Mouse (Mus musculus) cerebellum, adult 9-10 months (tissue): ENCODE measurements around the gene Pnrc1.
A peak's percentile ranks its signal among the peaks of the same experiment; 100 is the strongest.
"Not testable (repeated sequence)": the region's sequence is repeated elsewhere in the genome, so short reads cannot be mapped to it uniquely, and the experiment has no call there.

ENCODE experiments used
- DNase-seq: peaks from one replicate; pipeline ENCODE4 v3.0.0; 2022

Gene Pnrc1

DNA sequence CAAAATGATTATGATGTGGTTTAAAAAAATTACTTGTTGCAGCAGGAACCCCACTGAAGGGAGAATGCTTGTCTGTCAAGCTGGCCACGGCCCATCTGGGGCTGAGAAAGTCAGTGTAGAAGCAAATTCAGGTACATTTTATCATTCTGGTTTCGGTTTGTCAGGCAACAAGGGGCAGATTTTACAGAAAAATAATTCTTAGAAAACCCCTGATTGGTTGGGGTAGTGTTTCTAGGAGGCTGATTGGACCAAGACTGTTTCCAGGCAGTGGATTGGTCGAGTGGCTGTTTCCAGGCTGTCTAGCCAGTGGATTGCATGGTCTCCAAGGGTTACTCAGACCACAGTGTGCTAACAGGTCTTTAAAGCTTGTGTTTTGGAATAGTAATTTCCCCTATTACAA, at the start of gene Pnrc1:
Gene Pnrc1, minus strand, starts transcription at position 162 of the 400 bp plus-strand sequence.
- peak; percentile 31 for DNase-seq

GRCm38 (mm10) chr4:33337999-33338398, 48.0 kb upstream of the Pnrc1 start:
- DNase-seq: no peak

GRCm38 (mm10) chr4:33332956-33333455, 43.0 kb upstream of the Pnrc1 start:
- no peak for DNase-seq

DNA sequence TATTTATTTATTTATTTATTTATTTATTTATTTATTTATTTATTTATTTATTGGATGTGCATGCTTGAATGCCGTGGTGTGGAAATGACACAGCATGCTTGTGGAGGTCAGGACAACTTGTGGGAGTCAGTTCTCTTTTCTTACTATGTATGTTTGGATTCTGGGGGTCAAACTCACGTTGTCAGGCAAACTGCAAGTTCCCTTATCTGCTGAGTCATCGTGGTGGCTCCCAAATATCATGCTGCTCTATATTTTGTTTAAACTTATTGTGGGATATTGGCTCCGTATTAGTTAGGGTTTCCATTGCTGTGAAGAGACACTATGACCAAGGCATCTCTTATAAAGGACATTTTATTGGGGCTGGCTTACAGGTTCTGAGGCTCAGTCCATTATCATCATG, 41.2 kb upstream of the Pnrc1 start:
- DNase-seq: no peak

DNA sequence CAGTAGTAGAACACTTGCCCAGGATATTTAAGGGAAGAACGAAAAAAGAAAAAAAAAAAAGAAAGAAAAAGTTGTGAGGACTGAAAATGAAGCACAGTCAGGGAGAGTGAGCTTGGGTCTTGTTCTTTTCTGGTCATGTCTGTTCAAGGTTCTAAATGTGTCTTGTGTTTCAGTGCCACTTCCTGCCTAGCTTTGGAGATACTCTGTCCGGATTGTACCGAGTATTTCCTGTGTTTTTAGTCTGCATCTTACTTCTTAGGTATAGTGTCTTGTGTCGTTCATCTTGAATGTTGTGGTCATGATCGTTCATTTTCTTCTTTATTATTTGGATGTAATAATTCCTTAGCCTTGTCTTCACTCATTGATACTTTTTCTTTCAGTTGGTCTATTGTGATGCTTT, 25.9 kb upstream of the Pnrc1 start:
- no peak for DNase-seq

- DNase-seq: not testable (repeated sequence)
Measured at GRCm38 (mm10) chr4:33314150-33314549, 24.2 kb upstream of the Pnrc1 start.

DNA sequence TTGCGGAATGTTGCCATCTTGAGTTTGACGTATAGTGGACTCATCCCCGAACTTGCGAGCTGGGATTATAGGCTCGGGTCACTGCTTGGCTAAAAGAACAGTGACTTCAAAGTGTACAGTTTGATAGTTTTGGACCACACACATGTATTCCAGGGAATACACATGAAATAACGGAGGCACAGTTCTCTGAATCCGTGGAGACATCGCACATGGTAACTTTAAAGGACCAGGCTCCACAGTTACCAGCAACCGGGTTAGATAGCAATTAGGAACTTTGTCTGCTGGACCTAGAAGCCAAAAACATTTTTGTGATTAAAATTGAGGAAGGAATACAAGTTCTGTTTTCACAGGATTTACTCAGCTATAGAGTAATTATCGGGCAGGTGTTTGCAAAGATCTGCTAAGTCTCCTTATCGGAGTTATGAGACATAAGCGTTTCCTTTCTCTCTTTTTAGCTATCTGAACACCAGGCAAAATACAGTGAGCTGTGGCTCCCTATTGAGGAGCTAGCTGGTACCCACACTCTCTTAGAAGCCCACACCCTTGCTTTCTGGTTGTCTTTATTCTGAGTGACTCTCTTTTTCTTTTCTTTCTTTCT, 21.0 kb upstream of the Pnrc1 start:
- no peak for DNase-seq

DNA sequence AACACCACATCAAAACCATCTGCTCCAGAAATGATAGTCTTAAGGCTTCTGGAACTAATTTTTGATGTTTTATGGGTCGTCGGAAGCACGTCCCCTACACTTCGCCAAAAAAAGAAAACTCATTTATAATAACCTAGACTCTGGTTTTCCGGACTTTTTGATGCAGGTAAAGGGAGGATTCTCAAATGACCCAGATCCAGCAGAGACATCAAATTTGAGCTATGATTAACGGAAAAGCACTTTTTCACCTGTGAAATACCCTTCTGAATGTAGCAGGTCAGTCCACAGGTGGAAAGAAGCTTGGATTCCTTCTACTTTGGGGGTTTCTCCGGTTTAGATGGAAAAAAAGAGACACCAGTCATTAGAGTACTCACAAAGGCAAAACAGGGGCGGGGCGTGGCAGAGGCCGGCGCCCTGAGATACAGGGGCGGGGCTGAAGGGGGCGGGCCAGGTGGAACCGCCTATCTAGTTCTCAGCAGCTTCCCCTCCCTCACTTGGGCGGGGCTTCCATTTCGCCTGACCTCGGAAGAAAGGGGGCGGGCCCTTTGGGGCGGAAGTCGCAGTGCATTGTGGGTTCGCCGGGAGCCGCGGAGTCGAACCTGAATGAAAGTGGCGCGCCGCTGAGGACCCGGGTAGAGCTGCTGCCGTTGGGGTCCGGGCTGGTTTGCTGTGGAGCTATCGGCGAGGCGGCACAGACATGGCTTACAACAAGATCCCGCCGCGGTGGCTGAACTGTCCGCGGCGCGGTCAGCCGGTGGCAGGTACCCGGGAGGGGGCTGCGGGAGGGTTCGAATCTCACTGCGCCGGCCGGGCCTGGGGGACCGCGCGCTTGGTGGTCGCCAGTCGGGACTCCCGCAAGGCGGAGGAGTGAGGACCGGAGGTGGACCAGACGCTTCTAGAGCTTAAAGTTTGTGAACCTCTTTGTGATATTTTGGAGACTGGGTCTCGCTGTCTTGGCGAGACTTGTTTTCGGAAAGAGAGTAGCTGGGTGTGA, 20.1 kb upstream of the Pnrc1 start, which contains the start of gene Rngtt:
Gene Rngtt, plus strand, starts transcription at position 548 of the 994 bp plus-strand sequence.
- DNase-seq: peak; percentile 94

DNA sequence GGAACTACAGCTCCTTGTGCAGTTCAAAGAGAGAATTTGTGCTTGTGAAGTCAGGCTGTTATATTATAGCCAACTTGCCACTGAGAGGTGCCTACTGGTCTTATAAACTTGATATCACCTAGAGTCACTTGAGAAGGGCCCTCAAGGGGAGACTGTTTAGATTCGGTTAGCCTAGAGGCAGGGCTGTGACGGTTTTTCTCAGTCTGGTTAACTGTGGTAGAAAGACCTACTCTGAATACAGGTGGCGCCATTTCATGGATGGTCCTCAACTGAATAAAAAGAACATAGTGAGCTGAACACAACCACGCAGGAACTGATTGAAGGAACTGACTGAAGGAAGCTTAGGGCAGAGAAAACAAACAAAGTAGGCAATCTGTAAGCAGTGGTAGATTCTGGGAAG, 17.2 kb upstream of the Pnrc1 start:
- no peak for DNase-seq

DNA sequence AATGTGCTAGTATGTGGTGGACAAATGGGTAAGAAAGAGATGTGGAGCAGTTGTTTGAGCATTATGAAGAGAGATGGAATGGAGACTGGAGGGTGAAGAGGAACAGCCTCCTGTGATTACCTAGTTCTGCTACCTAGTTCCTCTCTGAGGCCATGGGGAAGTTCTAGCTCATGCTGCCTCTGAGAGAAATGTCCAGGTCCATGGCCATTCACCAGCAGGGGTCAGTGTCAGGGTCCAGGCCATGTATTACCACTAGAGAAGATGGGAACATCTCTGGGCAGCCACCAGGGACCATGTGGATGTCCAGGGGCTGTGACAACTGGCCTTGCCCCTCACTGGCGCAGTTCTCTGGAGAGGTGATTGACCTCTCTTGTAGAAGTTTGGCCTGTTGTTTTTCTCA, 13.1 kb upstream of the Pnrc1 start:
- no peak for DNase-seq

- not testable (repeated sequence) for DNase-seq
Measured at GRCm38 (mm10) chr4:33300891-33301665, 11.1 kb upstream of the Pnrc1 start.

DNA sequence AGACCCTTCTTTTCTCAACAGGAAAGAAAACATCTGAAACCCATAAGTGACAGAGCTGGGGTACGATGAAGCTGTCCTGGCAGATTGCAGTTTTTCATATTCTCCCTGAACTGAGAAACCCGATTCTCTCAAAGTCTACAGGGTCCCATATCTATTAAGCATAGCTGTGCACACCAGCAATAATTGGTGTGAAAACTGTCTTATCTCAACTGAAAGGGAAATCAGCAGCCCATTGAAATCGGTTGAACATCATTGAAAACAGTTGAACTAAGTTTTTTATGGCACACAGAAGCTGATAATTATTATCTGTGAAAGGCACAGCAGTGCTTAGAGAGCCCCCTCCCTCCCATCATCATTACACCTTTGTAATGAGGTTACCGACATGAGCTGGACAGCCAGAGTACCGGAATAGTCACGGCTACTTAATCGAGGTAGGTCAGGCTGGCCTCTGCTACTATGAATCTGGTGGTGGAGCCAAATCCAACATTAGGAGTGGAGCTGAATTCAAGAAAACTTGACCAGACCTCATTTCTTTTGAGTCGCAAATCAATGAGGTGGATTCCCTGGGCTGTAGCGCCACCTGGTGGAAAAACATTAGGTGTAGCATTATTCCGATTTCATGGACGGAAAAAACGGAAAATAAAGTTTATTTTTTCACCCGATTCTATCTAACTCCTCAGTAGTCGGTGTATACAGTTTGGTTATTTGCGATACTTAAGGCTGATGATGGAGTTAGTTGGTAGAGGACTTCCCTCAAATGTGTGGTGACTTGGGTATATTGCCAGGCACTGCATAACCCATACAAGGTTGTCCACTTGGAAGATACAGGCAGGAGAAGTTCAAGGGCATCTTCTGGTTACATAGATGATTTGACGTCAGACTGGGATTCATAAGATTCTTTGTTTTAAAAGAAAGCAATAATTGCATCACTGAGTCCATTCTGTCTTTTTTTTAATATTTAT, 2.7 kb upstream of the Pnrc1 start:
- peak; percentile 63 for DNase-seq

DNA sequence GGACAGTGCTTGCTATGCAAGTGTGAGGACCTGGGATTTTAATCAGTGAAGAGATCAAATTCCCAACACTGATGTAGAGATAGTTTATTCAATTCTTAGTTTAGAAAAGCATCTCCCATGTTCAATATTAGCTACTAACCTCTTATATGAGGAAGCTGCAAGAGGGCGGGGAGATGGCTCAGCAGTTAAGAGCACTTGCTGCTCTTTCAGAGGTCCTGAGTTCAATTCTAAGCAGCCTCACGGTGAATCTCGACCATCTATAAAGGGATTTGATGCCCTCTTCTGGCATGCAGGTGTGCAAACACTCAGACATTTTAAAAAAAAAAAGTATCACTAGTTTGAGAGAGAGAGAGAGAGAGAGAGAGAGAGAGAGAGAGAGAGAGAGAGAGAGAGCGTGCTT, 915 bp upstream of the Pnrc1 start:
- no peak for DNase-seq

DNA sequence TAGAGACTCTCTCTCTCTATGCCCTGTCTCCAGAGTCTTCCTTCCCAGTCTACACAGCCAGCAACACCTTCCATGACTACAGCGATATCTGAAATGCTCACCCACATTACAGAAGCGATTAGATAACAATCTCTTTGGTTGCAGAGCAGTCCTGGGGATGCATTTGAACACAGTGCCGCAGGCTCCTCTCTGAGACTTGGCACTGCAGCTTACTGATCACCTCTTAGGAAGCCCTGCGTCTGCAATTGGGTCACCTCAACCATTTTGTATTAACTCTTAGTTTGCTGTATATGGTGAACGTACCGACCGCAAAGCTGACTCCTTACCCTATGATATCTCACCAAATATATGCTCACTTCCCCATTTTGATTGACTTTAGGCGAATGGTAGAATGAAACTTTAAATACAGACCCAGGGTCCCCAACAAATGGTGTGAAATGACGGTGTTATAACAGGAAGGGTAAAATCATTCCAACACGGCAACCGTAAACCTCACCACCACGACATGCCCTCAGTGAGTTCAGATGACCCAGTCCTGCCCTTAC, 785 bp downstream of the Pnrc1 start:
- DNase-seq: no peak

GRCm38 (mm10) chr4:33285448-33285847, 4.5 kb downstream of the Pnrc1 start:
- DNase-seq: no peak

GRCm38 (mm10) chr4:33284083-33284880, 5.7 kb downstream of the Pnrc1 start:
- DNase-seq: no peak

DNA sequence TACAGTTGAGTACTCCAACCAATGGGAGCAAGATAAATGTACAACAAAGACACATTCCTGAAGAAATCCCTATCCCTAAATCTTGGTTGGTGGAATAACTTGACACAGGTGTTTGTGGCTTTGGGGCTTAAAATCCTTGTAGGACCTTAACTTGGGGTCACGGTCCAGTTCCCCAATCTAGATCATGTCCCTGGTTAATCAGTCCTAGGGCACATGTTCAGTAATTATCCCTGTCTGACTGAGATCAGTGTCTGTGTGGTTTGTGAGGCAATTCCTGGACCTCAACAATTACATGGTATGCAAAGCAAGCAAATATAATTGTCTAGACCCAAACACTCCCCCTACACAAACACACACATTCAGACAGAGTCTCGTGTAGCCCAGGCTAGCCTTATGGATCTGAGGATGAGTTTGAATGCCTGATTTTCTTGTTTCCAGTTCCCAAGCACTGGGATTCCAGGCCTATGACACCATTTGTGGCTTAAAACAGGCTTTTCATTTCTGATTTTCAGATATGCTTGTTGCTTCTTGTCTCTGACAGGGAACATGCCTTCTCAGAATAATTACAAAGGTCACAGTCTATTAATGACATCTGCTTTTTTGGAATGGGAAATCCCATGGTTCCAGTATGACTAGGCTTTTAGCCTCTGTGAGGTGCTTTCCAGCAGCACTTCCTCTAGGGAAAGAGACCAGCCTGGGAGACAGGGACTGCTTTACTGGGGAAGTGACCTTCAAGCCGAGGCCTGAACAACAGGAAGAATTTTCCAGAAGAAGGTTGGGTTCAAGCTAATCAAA, 7.9 kb downstream of the Pnrc1 start:
- no peak for DNase-seq

DNA sequence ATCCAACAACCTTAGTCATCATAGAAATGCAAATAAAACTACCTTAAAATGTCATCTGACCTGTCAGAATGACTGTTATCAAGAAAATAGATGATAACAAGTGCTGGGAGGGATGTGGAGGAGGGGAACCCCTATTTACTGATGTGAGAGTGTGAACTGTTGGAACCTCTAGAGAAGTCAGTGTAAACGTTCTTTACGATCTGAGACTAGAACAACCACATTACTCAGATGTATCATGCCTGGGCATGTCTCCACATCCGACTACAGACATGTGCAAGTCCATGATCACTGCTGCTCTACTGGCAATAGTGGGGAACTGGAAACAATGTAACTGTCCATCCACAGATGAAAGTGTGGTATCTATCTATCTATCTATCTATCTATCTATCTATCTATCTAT, 16.5 kb downstream of the Pnrc1 start:
- no peak for DNase-seq

- DNase-seq: no peak
Measured at GRCm38 (mm10) chr4:33270386-33271314, 19.3 kb downstream of the Pnrc1 start.
